Mouse (Mus musculus) ES-Bruce4 (cell line): Measurements from ENCODE around the gene Ctdspl. TPM values are rescaled to one million over a fixed set of nuclear protein-coding genes. Genes with fewer than 3 reads are reported as not detected.

Experiments
- H3K27ac ChIP-seq: 2 replicates; pipeline ENCODE4 v1.5.1; 2012; ENCODE audit warnings: low read length, inconsistent platforms; ENCODE audit not compliant: insufficient read depth
- H3K27me3 ChIP-seq: 2 replicates; pipeline ENCODE4 v1.6.1; 2012; ENCODE audit warnings: mild to moderate bottlenecking, low read length, inconsistent platforms; ENCODE audit not compliant: control insufficient read depth, poor library complexity, insufficient read depth, severe bottlenecking
- H3K36me3 ChIP-seq: 2 replicates; pipeline ENCODE4 v1.6.1; 2012; ENCODE audit warnings: inconsistent platforms, mild to moderate bottlenecking, low read length, moderate library complexity; ENCODE audit not compliant: control insufficient read depth, poor library complexity, insufficient read depth, severe bottlenecking
- H3K4me1 ChIP-seq: one replicate; pipeline ENCODE4 v1.8.1; 2011; ENCODE audit warnings: low read length; ENCODE audit not compliant: control insufficient read depth, insufficient read depth
- H3K4me3 ChIP-seq: 2 replicates; pipeline ENCODE4 v1.5.1; 2011; ENCODE audit warnings: low read depth, mild to moderate bottlenecking, low read length
- H3K9ac ChIP-seq: 2 replicates; pipeline ENCODE4 v1.6.1; 2012; ENCODE audit warnings: low read depth, mild to moderate bottlenecking, inconsistent platforms; ENCODE audit not compliant: poor library complexity, severe bottlenecking
- H3K9me3 ChIP-seq: replicated peaks from 2 replicates; pipeline ENCODE4 v1.6.1; 2012; ENCODE audit warnings: mild to moderate bottlenecking, low read length, inconsistent platforms; ENCODE audit not compliant: control insufficient read depth, poor library complexity, insufficient read depth, severe bottlenecking
- CTCF ChIP-seq: IDR thresholded peaks from one replicate; pipeline ENCODE4 v1.8.1; 2011; ENCODE audit warnings: low read depth, low read length
- EP300 ChIP-seq: IDR thresholded peaks from 2 replicates; pipeline ENCODE4 v1.6.1; 2011; ENCODE audit warnings: low read depth, low read length; ENCODE audit not compliant: insufficient read depth
- POLR2A ChIP-seq: IDR thresholded peaks from one replicate; pipeline ENCODE4 v1.8.1; 2011; ENCODE audit warnings: low read length; ENCODE audit not compliant: insufficient read depth
- polyA plus RNA-seq: library from polyadenylated mRNA; stranded (reverse); fragments of >200 nt; gene quantifications from 2 replicates; pipeline ENCODE4 v1.2.4, GENCODE M21; 2011; ENCODE audit warnings: low read depth; ENCODE audit not compliant: missing spikeins, insufficient read depth, insufficient read length

Gene Ctdspl
- polyA plus RNA-seq, 1 experiment: 20.2 TPM

DNA sequence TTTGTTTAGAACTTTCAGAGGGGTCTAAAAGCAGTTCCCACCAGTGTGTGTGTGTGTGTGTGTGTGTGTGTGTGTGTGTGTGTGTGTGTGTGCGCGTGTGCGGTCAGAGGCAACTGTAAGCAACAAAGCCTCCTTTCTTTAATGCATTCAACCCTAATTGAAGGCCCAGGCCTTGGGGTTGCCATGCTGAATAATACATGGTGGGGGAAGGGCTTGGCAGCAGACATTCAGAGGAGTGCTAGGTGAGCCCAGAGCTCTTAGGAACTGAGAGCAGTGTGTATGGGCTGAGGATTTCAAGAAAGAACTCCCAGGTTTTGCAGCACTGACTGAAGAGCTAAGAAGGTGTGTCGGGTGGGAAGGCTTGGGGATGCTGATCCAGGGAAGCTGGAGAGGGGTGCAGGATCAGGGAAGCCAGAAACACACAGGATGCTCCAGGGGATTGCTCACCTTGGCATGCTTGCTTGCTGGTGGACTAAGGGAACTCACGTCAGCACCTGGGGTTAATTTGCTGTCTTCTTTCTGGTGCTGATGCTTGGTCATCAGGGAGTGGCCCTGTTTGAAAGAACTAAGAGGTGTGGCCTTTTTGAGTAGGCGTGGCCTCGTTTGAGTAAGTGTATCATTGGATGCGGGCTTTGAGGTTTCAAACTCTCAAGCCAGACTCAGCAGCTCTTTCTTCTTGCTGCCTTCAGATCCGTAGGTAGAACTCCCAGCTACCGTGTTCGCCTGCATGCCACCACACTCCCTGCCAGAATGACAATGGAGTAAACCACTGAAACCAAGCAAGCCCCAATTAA is 62.7 kb downstream of the Ctdspl start:
- peaks cover 4% of the 10 kb centered on the region for H3K4me1 ChIP-seq
- no peak overlapping the region for H3K4me3 ChIP-seq
- no peak overlapping the region for H3K27ac ChIP-seq
- H3K9me3 ChIP-seq: no peaks in the 10 kb centered on the region
- H3K9ac ChIP-seq: no peak overlapping the region
- no peaks in the 10 kb centered on the region for H3K36me3 ChIP-seq
- H3K27me3 ChIP-seq: no peaks in the 10 kb centered on the region
- TF ChIP-seq POLR2A: no peak
- no peak for TF ChIP-seq EP300
- no peak for TF ChIP-seq CTCF

DNA sequence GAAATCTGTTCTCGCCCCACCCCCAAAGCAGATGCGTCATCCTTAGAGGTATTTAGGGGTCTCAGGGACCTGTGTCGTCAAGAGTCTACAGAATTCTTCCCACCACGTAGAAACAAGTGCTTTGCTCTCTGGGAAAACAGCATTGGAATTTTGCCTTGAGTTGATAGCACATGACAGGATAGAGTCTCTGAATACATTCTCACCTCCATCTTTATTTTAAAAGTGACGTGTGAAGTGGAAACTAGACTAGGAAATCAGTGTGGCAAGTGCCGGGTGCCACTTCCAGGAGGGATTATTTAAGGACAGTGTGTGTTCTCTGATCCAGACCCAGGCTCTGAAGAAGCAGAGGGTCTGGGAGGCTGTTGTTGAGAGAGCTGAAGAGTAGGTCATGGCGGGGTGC is 64.2 kb downstream of the Ctdspl start:
- H3K9me3 ChIP-seq: no peaks in the 10 kb centered on the region
- H3K9ac ChIP-seq: no peak overlapping the region
- no peaks in the 10 kb centered on the region for H3K27me3 ChIP-seq
- no peak overlapping the region for H3K4me3 ChIP-seq
- TF ChIP-seq POLR2A (no peak), EP300 (no peak), CTCF (no peak)
- H3K27ac ChIP-seq: no peak overlapping the region
- H3K4me1 ChIP-seq: no peaks in the 10 kb centered on the region
- H3K36me3 ChIP-seq: no peaks in the 10 kb centered on the region

DNA sequence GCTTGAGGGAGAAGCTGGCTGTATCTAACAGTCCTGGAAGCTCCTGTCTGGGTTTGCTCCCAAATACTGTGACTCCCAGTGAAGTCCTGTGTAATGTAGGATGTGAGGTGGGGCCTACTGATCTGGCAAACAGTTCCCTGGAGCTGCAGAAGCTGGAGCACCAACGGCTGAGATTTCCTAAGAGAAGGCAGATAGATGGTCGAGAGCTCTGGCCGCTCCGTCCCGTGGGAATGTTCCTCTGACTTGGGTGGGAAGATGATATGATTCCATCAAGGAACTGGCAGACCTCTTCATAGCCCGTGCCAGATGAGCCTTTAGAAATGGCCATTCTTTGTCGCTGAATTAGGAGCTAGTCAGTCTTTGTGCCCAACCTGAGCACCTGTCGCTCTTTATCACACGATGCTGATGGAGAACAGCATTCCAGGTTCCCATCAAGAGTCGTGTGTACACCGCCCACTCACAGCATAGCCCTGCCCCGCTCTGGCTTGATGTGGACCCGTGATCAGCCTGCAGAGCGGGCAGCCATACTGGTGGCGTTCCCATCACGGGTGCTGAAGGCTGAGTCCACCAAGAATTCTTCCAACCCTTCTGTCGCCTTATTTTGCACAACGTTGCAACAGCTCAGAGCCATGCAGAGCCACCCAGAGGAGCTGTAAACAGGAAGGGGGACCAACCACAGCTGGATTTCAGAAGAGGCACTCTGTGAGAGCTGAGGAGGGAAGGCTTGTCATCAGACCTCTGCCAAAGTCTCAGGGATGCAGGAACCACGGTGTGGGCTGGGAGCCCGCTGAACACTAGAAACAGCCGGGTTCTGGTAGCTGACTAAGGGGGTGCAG is 65.7 kb downstream of the Ctdspl start:
- H3K36me3 ChIP-seq: no peaks in the 10 kb centered on the region
- H3K9ac ChIP-seq: no peak overlapping the region
- H3K4me3 ChIP-seq: no peak overlapping the region
- H3K27ac ChIP-seq: no peak overlapping the region
- no peaks in the 10 kb centered on the region for H3K9me3 ChIP-seq
- peaks cover 2% of the 10 kb centered on the region for H3K4me1 ChIP-seq
- TF ChIP-seq CTCF: no peak
- no peak for TF ChIP-seq POLR2A
- no peak for TF ChIP-seq EP300
- H3K27me3 ChIP-seq: no peaks in the 10 kb centered on the region

DNA sequence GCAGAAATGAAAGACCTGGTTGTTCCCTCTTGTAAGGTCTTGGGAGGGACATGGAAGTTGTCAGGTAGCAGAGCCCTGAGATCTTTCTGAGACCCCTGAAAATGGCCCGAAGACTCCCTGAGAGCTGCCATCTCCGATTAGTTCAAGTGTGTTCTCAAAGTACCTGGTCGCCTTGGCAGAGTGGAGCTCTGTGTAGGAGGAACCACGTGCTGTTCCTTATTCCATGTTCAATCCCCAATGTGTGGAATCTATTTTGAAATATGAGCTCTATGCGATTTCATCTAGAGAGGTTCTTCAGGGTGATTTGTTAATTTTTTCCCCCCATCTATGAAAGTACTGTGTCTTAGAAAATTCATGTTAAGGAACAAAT is 66.3 kb downstream of the Ctdspl start:
- Histone ChIP-seq H3K27ac (no peak overlapping the region), H3K9me3 (no peaks in the 10 kb centered on the region), H3K4me3 (no peak overlapping the region), H3K27me3 (no peaks in the 10 kb centered on the region), H3K36me3 (no peaks in the 10 kb centered on the region), H3K4me1 (peaks cover 2% of the 10 kb centered on the region), H3K9ac (no peak overlapping the region)
- TF ChIP-seq POLR2A (no peak), CTCF (no peak), EP300 (no peak)

DNA sequence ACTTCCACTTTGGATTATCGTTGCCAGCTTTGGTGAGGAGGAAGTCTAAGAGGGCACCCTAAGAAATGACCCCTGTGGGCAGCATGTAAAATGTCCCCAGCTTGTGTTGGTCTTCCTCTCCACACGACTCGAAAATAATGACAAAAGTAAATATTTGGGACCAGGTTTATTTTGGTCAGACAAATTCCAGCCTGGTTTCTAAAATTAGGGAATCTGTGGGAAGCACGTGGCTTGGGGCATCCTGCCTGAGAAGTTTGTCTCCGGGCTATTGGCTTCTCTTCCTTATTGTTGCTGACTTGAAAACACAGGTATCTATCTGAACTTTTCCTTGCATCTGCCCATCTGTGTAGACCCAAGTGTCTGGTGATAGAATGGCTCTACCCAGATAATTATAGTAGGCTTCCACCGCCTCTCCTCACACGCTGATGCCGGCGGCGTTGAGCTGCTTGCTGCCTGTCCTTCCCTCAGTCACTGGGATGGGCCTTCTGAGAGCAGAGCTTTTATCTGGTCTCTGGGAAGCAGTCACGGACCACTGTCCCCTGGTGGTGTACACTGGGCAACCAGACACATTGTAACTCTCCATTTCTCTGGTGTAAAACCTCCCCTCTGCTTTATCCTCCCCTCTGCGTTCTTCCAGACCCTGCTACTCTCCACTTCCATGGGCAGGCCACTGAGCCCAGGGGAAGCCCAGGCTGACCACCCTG is 68.4 kb downstream of the Ctdspl start:
- no peak overlapping the region for H3K9ac ChIP-seq
- H3K4me3 ChIP-seq: no peak overlapping the region
- H3K27me3 ChIP-seq: no peaks in the 10 kb centered on the region
- no peak for TF ChIP-seq EP300
- TF ChIP-seq CTCF: no peak
- TF ChIP-seq POLR2A: no peak
- H3K36me3 ChIP-seq: no peaks in the 10 kb centered on the region
- peaks cover 2% of the 10 kb centered on the region for H3K4me1 ChIP-seq
- no peaks in the 10 kb centered on the region for H3K9me3 ChIP-seq
- H3K27ac ChIP-seq: 0 out of 2 replicates have a peak overlapping the region, but pooled peaks have one; percentile 16
